ENCODE assay signal across 8 mouse cellular contexts in the genomic region with DNA sequence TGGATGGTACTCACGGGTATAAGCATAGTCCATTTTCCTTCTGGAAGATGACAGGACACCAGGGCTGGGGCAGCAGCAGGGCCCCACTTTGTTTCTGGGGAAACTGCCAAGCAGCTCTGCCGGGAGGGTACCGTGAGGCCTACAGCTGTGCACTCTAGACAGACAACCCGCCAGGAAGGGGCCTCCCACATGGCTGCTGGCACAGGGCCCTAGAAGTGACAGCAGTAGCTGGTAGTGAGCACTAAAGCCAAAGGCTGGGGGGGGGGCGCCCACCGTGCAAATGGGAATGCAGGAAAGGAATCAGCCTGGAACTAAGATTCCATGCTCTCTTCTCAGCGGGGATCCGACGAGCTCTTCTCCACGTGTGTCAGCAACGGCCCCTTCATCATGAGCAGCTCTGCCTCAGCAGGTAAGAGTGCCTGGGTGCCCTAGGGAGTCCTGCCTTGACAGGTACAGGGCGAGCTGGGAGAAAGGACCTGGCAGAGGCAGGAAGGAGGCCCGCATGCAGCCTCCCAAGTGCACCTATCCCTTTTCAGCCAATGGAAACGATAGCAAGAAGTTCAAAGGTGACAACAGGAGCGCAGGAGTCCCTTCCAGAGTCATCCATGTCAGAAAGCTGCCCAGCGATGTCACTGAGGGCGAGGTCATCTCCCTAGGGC. TPM values are rescaled to one million over a fixed set of nuclear protein-coding genes. Genes with fewer than 3 reads are reported as not detected.
A peak's percentile ranks its signal among the peaks of the same experiment; 100 is the strongest.
DNase-seq lines count a peak whose midpoint lies in the region; ATAC-seq and TF ChIP-seq lines count a peak whose summit lies in the region.

No protein-coding gene starts in this region.

- no peak for TF ChIP-seq EP300 in heart, adult 2 months (IDR thresholded peaks at IDR 0.05; ENCODE audit: insufficient read depth, low read depth, low read length)

- H3K9me3 ChIP-seq in limb, embryonic 14.5 days (ENCODE audit: control insufficient read depth, low read length), result no peaks in the 10 kb centered on the region
- no peaks in the 10 kb centered on the region for H3K9me3 ChIP-seq in neural tube, embryonic 12.5 days

- H3K27me3 ChIP-seq in heart, adult 2 months (ENCODE audit: control insufficient read depth, insufficient read depth, low read length), result no peaks in the 10 kb centered on the region
- no peaks in the 10 kb centered on the region for H3K27me3 ChIP-seq in limb, embryonic 14.5 days (ENCODE audit: control insufficient read depth, insufficient read depth, low read length)
- no peaks in the 10 kb centered on the region for H3K27me3 ChIP-seq in neural tube, embryonic 12.5 days (replicated peaks)

- peaks cover 7% of the 10 kb centered on the region for H3K79me2 ChIP-seq in heart, adult 2 months (replicated peaks; ENCODE audit: control insufficient read depth, insufficient read depth, low read length)

- TF ChIP-seq CTCF in heart, adult 2 months (IDR thresholded peaks at IDR 0.05), result no peak

- H3K4me2 ChIP-seq in limb, embryonic 14.5 days (replicated peaks; ENCODE audit: low read depth, low read length, severe bottlenecking), result peak overlapping the region; percentile 98
- peak overlapping the region; percentile 100 for H3K4me2 ChIP-seq in neural tube, embryonic 12.5 days (replicated peaks)

- TF ChIP-seq POLR2A in heart, adult 2 months (IDR thresholded peaks at IDR 0.05; ENCODE audit: insufficient read depth, low read depth, low read length), result no peak
- TF ChIP-seq POLR2A in limb, embryonic 14.5 days (IDR thresholded peaks at IDR 0.05; ENCODE audit: borderline replicate concordance, extremely low read depth, insufficient read depth, insufficient read length), result no peak

- ATAC-seq in limb, embryonic 14.5 days (ENCODE audit: low FRiP score, low read depth), result no peak
- ATAC-seq in neural tube, embryonic 12.5 days (ENCODE audit: low FRiP score, low read depth), result no peak

- intact Hi-C loops in heart, adult 2 months (cut with DNase I), result no loop called here

- H3K9ac ChIP-seq in heart, adult 2 months (ENCODE audit: low read depth, low read length), result no peak overlapping the region
- no peak overlapping the region for H3K9ac ChIP-seq in limb, embryonic 14.5 days (ENCODE audit: low read depth, low read length, severe bottlenecking)
- peak overlapping the region; percentile 97; the same call in 1 of the 2 replicates for H3K9ac ChIP-seq in neural tube, embryonic 12.5 days

- H3K4me1 ChIP-seq in brown adipose tissue, adult 24 weeks (ENCODE audit: control insufficient read depth, insufficient read depth, insufficient read length, low read length), result peaks cover 14% of the 10 kb centered on the region
- H3K4me1 ChIP-seq in heart, adult 2 months (ENCODE audit: control insufficient read depth, insufficient read depth, low read length), result peaks cover 33% of the 10 kb centered on the region
- peaks cover 27% of the 10 kb centered on the region for H3K4me1 ChIP-seq in limb, embryonic 14.5 days (ENCODE audit: control insufficient read depth, insufficient read depth, low read length)
- H3K4me1 ChIP-seq in neural tube, embryonic 12.5 days, result peaks cover 38% of the 10 kb centered on the region

- H3K27ac ChIP-seq in brown adipose tissue, adult 24 weeks (replicated peaks; ENCODE audit: low read depth, low read length), result no peak overlapping the region
- peak overlapping the region; percentile 33 for H3K27ac ChIP-seq in heart, adult 2 months
- H3K27ac ChIP-seq in limb, embryonic 14.5 days (replicated peaks; ENCODE audit: low read depth, low read length), result no peak overlapping the region
- no peak overlapping the region for H3K27ac ChIP-seq in neural tube, embryonic 12.5 days

- 22% methylated on average over 17 of the region's 17 CpGs for WGBS in heart, adult 2 months
- 44% methylated on average over 14 of the region's 17 CpGs for WGBS in limb, embryonic 14.5 days
- WGBS in neural tube, embryonic 12.5 days, result 61% methylated on average over 17 of the region's 17 CpGs

- H3K4me3 ChIP-seq in brown adipose tissue, adult 24 weeks (ENCODE audit: insufficient read depth, low read depth, low read length), result 0 out of 2 replicates have a peak overlapping the region, but pooled peaks have one; percentile 2
- no peak overlapping the region for H3K4me3 ChIP-seq in heart, adult 2 months
- peak overlapping the region; percentile 99 for H3K4me3 ChIP-seq in limb, embryonic 14.5 days (replicated peaks; ENCODE audit: low read length)
- no peak overlapping the region for H3K4me3 ChIP-seq in neural tube, embryonic 12.5 days

- peaks cover 8% of the 10 kb centered on the region; the same call in 1 of the 2 replicates for H3K36me3 ChIP-seq in heart, adult 2 months (ENCODE audit: control insufficient read depth, insufficient read depth, low read length)
- H3K36me3 ChIP-seq in limb, embryonic 14.5 days (ENCODE audit: control insufficient read depth, insufficient read depth, low read length), result peaks cover 79% of the 10 kb centered on the region
- H3K36me3 ChIP-seq in neural tube, embryonic 12.5 days, result peaks cover 71% of the 10 kb centered on the region

- peak; percentile 76 to 78 for DNase-seq in frontal cortex, postnatal 10 days (ENCODE audit: low spot score in 2 of 2)
- DNase-seq in frontal cortex, postnatal 25 days (ENCODE audit: low spot score in 2 of 2), result no peak
- peak; percentile 70 to 78 for DNase-seq in heart, adult 2 months
- peak; percentile 70 for DNase-seq in kidney, adult 9 months
- peak; percentile 73 for DNase-seq in limb, embryonic 14.5 days (ENCODE audit: low spot score)
- no peak for DNase-seq in spleen, postnatal 4 days (ENCODE audit: low spot score in 2 of 2)

RNA-seq across cellular contexts. Expression of gene Ptbp1, which starts 4.3 kb away (rescaled TPM):
- 45.6 and 50.5 TPM in 2 replicates for polyA plus RNA-seq in brown adipose tissue, adult 24 weeks (2012; ENCODE audit: insufficient read depth, insufficient read length, missing spikeins)
- total RNA-seq in heart, adult 2 months (2021), result 10 to 100 TPM; 43.9 to 51.8 TPM
- polyA plus RNA-seq in heart, adult 2 months (2012; rRNA removed), result 47.5 and 52.6 TPM in 2 replicates
- polyA plus RNA-seq in limb, embryonic 14.5 days (2012; rRNA removed), result 536 and 644 TPM in 2 replicates
- polyA plus RNA-seq in limb, embryonic 14.5 days (2014; fragmentation: Nextera tagmentation; extraction: Ambion mirVana), result 262 and 279 TPM in 2 replicates
- polyA plus RNA-seq in neural tube, embryonic 12.5 days (2016; fragmentation: Nextera tagmentation; extraction: Ambion mirVana), result 180 and 189 TPM in 2 replicates

RNA-seq across cellular contexts. Expression of gene Prtn3, which starts 15.7 kb away (rescaled TPM):
- 1.4 and 1.7 TPM in 2 replicates for polyA plus RNA-seq in brown adipose tissue, adult 24 weeks (2012; ENCODE audit: insufficient read depth, insufficient read length, missing spikeins)
- total RNA-seq in heart, adult 2 months (2021), result 1 to 10 TPM in 1 of 2 experiments, under 1 TPM in 1; 0.55 to 1.2 TPM
- 0.84 TPM in 1 of 2 replicates, not detected in the other for polyA plus RNA-seq in heart, adult 2 months (2012; rRNA removed)
- 10.3 and 17.3 TPM in 2 replicates for polyA plus RNA-seq in limb, embryonic 14.5 days (2012; rRNA removed)
- 5.9 and 8.2 TPM in 2 replicates for polyA plus RNA-seq in limb, embryonic 14.5 days (2014; fragmentation: Nextera tagmentation; extraction: Ambion mirVana)
- polyA plus RNA-seq in neural tube, embryonic 12.5 days (2016; fragmentation: Nextera tagmentation; extraction: Ambion mirVana), result 12.6 and 15.5 TPM in 2 replicates

RNA-seq across cellular contexts. Expression of gene Plppr3, which starts 15.9 kb away (rescaled TPM):
- polyA plus RNA-seq in brown adipose tissue, adult 24 weeks (2012; ENCODE audit: insufficient read depth, insufficient read length, missing spikeins), result 1.3 TPM in 1 of 2 replicates, not detected in the other
- under 1 TPM; 0.20 to 0.31 TPM for total RNA-seq in heart, adult 2 months (2021)
- polyA plus RNA-seq in heart, adult 2 months (2012; rRNA removed), result 0.50 and 0.80 TPM in 2 replicates
- polyA plus RNA-seq in limb, embryonic 14.5 days (2012; rRNA removed), result 220 and 326 TPM in 2 replicates
- 61.5 and 79.7 TPM in 2 replicates for polyA plus RNA-seq in limb, embryonic 14.5 days (2014; fragmentation: Nextera tagmentation; extraction: Ambion mirVana)
- 296 and 301 TPM in 2 replicates for polyA plus RNA-seq in neural tube, embryonic 12.5 days (2016; fragmentation: Nextera tagmentation; extraction: Ambion mirVana)

RNA-seq across cellular contexts. Expression of gene Elane, which starts 27.5 kb away (rescaled TPM):
- not detected in 2 replicates for polyA plus RNA-seq in brown adipose tissue, adult 24 weeks (2012; ENCODE audit: insufficient read depth, insufficient read length, missing spikeins)
- total RNA-seq in heart, adult 2 months (2021), result not detected
- 0.23 TPM in 1 of 2 replicates, not detected in the other for polyA plus RNA-seq in heart, adult 2 months (2012; rRNA removed)
- 0.35 and 1.8 TPM in 2 replicates for polyA plus RNA-seq in limb, embryonic 14.5 days (2012; rRNA removed)
- 0.62 and 1.2 TPM in 2 replicates for polyA plus RNA-seq in limb, embryonic 14.5 days (2014; fragmentation: Nextera tagmentation; extraction: Ambion mirVana)
- polyA plus RNA-seq in neural tube, embryonic 12.5 days (2016; fragmentation: Nextera tagmentation; extraction: Ambion mirVana), result 0.34 and 0.53 TPM in 2 replicates

RNA-seq across cellular contexts. Expression of gene Cfd, which starts 32.1 kb away (rescaled TPM):
- polyA plus RNA-seq in brown adipose tissue, adult 24 weeks (2012; ENCODE audit: insufficient read depth, insufficient read length, missing spikeins), result 1,172 and 3,758 TPM in 2 replicates
- total RNA-seq in heart, adult 2 months (2021), result 10 to 100 TPM; 22.9 to 98.7 TPM
- polyA plus RNA-seq in heart, adult 2 months (2012; rRNA removed), result 85.9 and 490 TPM in 2 replicates
- 1.1 and 2.3 TPM in 2 replicates for polyA plus RNA-seq in limb, embryonic 14.5 days (2012; rRNA removed)
- not detected in 2 replicates for polyA plus RNA-seq in limb, embryonic 14.5 days (2014; fragmentation: Nextera tagmentation; extraction: Ambion mirVana)
- polyA plus RNA-seq in neural tube, embryonic 12.5 days (2016; fragmentation: Nextera tagmentation; extraction: Ambion mirVana), result not detected in 2 replicates

Comparison
In these comparisons a context has a peak if more than half of its experiments do, and no peak if none do; other contexts are left out.
1. DNase-seq: peak in frontal cortex, postnatal 10 days (2 of 2), heart, adult 2 months (2 of 2), kidney, adult 9 months (single experiment) and limb, embryonic 14.5 days (single experiment); none in frontal cortex, postnatal 25 days (0 of 2) and spleen, postnatal 4 days (0 of 2).
2. H3K4me3 ChIP-seq: peak in brown adipose tissue, adult 24 weeks (single experiment) and limb, embryonic 14.5 days (single experiment); none in heart, adult 2 months (single experiment) and neural tube, embryonic 12.5 days (single experiment).
3. RNA of gene Plppr3, which starts 15.9 kb away (polyA plus RNA-seq): 296 to 301 TPM in neural tube, embryonic 12.5 days and 61.5 to 326 TPM in limb, embryonic 14.5 days; 0.50 to 0.80 TPM in heart, adult 2 months and 1.3 TPM in brown adipose tissue, adult 24 weeks; every median in the first group is over 10 times any median in the second.